ENCODE assay signal across 8 mouse cellular contexts in genomic region chr2:132131266-132131665, GRCm38 (mm10). TPM values are rescaled to one million over a fixed set of nuclear protein-coding genes. Genes with fewer than 3 reads are reported as not detected.
DNase-seq lines count a peak whose midpoint lies in the region; TF ChIP-seq lines count a peak whose summit lies in the region.

No protein-coding gene starts in this region.

- H3K9me3 ChIP-seq in ES-Bruce4 (replicated peaks; ENCODE audit: control insufficient read depth, insufficient read depth, low read length, poor library complexity, severe bottlenecking): no peaks in the 10 kb centered on the region
- H3K9me3 ChIP-seq in limb, embryonic 10.5 days (replicated peaks): no peaks in the 10 kb centered on the region
- no peaks in the 10 kb centered on the region for H3K9me3 ChIP-seq in midbrain, embryonic 10.5 days (replicated peaks)

- H3K9ac ChIP-seq in ES-Bruce4 (ENCODE audit: low read depth, poor library complexity, severe bottlenecking): 0 out of 2 replicates have a peak overlapping the region, but pooled peaks have one; percentile 42

- H3K4me3 ChIP-seq in ES-Bruce4 (ENCODE audit: low read depth, low read length): peak overlapping the region; percentile 52
- peak overlapping the region; percentile 39 for H3K4me3 ChIP-seq in limb, embryonic 10.5 days
- peak overlapping the region; percentile 37 for H3K4me3 ChIP-seq in midbrain, embryonic 10.5 days

- no peak for TF ChIP-seq CTCF in ES-Bruce4 (IDR thresholded peaks at IDR 0.05; ENCODE audit: low read depth, low read length)

- H3K4me1 ChIP-seq in ES-Bruce4 (ENCODE audit: control insufficient read depth, insufficient read depth, low read length): peaks cover 4% of the 10 kb centered on the region
- H3K4me1 ChIP-seq in limb, embryonic 10.5 days: peaks cover 28% of the 10 kb centered on the region
- peaks cover 19% of the 10 kb centered on the region for H3K4me1 ChIP-seq in midbrain, embryonic 10.5 days

- 0 out of 2 replicates have a peak overlapping the region, but pooled peaks have one; percentile 42 for H3K27ac ChIP-seq in ES-Bruce4 (ENCODE audit: insufficient read depth, low read length)
- H3K27ac ChIP-seq in limb, embryonic 10.5 days: no peak overlapping the region
- no peak overlapping the region for H3K27ac ChIP-seq in midbrain, embryonic 10.5 days (replicated peaks)

- peak; percentile 83 for DNase-seq in brain, adult 2 months (ENCODE audit: low read depth, low spot score)
- peak; percentile 71 for DNase-seq in fibroblast of lung, adult 2 months (ENCODE audit: low read depth)
- DNase-seq in heart, postnatal 4 days: peak; percentile 74
- DNase-seq in limb, embryonic 10.5 days (ENCODE audit: low spot score): peak; percentile 45
- peak; percentile 35 for DNase-seq in midbrain, embryonic 10.5 days (ENCODE audit: low spot score)
- DNase-seq in thymus, adult 18-20 months: peak; percentile 39 to 47
- DNase-seq in right cerebral cortex, postnatal 4 days: no peak

- no peak for TF ChIP-seq EP300 in ES-Bruce4 (IDR thresholded peaks at IDR 0.05; ENCODE audit: insufficient read depth, low read depth, low read length)

- no peaks in the 10 kb centered on the region for H3K36me3 ChIP-seq in ES-Bruce4 (ENCODE audit: control insufficient read depth, insufficient read depth, low read length, poor library complexity, severe bottlenecking)
- no peaks in the 10 kb centered on the region for H3K36me3 ChIP-seq in limb, embryonic 10.5 days
- no peaks in the 10 kb centered on the region for H3K36me3 ChIP-seq in midbrain, embryonic 10.5 days

- WGBS in limb, embryonic 10.5 days: 2% methylated on average over 9 of the region's 9 CpGs
- WGBS in midbrain, embryonic 10.5 days: 2% methylated on average over 9 of the region's 9 CpGs

- no peaks in the 10 kb centered on the region for H3K27me3 ChIP-seq in ES-Bruce4 (ENCODE audit: control insufficient read depth, insufficient read depth, low read length, poor library complexity, severe bottlenecking)
- no peaks in the 10 kb centered on the region for H3K27me3 ChIP-seq in limb, embryonic 10.5 days (ENCODE audit: low read depth, poor library complexity, severe bottlenecking)
- H3K27me3 ChIP-seq in midbrain, embryonic 10.5 days (ENCODE audit: low read depth, poor library complexity, severe bottlenecking): peaks cover 4% of the 10 kb centered on the region; the same call in 1 of the 2 replicates

- no peak for TF ChIP-seq POLR2A in ES-Bruce4 (IDR thresholded peaks at IDR 0.05; ENCODE audit: insufficient read depth, low read length)

RNA-seq across cellular contexts. Expression of gene Slc23a2, which starts 13.6 kb away (rescaled TPM):
- polyA plus RNA-seq in ES-Bruce4 (2011; ENCODE audit: insufficient read depth, insufficient read length, low read depth, missing spikeins): 15.5 and 20.8 TPM in 2 replicates
- 10 to 100 TPM; 20.3 to 22.8 TPM for total RNA-seq in heart, postnatal 4 days (2021)
- polyA plus RNA-seq in limb, embryonic 10.5 days (2016; fragmentation: Nextera tagmentation; extraction: Ambion mirVana): 8.1 and 9.8 TPM in 2 replicates
- polyA plus RNA-seq in midbrain, embryonic 10.5 days (2016; fragmentation: Nextera tagmentation; extraction: Ambion mirVana): 8.8 and 9.0 TPM in 2 replicates
